Mouse (Mus musculus) frontal cortex, adult (tissue): ENCODE results near the gene Dbr1.

Experiments used
- ATAC-seq: cut with Nextera tagmentation; 2 replicates; pipeline ENCODE4 v1.9.2; 2017; ENCODE audit warnings: mild to moderate bottlenecking, moderate library complexity, mixed read lengths; ENCODE audit not compliant: low TSS enrichment

Dbr1 gene

GRCm38 (mm10) chr9:99619688-99620087 is 44.1 kb downstream of the Dbr1 start:
- ATAC-seq: peak; percentile 95

GRCm38 (mm10) chr9:99620196-99620595 is 44.6 kb downstream of the Dbr1 start:
- no peak for ATAC-seq

- ATAC-seq: no peak
Measured at GRCm38 (mm10) chr9:99622034-99622433, 46.4 kb downstream of the Dbr1 start.

GRCm38 (mm10) chr9:99622966-99623365 is 47.4 kb downstream of the Dbr1 start:
- ATAC-seq: no peak

GRCm38 (mm10) chr9:99624117-99624516 is 48.5 kb downstream of the Dbr1 start:
- no peak for ATAC-seq

- ATAC-seq: no peak
Measured at GRCm38 (mm10) chr9:99628581-99628980, 53.0 kb downstream of the Dbr1 start.

- peak; percentile 85 for ATAC-seq
Measured at GRCm38 (mm10) chr9:99629281-99630011, 53.8 kb downstream of the Dbr1 start, which contains the start of gene Dzip1l. Dzip1l (plus strand) TSS chr9:99629496.

- ATAC-seq: peak; percentile 35
Measured at GRCm38 (mm10) chr9:99630071-99630470, 54.5 kb downstream of the Dbr1 start.

GRCm38 (mm10) chr9:99630528-99631125 is 55.0 kb downstream of the Dbr1 start:
- ATAC-seq: no peak

GRCm38 (mm10) chr9:99631781-99632180 is 56.2 kb downstream of the Dbr1 start:
- no peak for ATAC-seq

GRCm38 (mm10) chr9:99632264-99632663 is 56.7 kb downstream of the Dbr1 start:
- ATAC-seq: no peak
